Mouse (Mus musculus): ENCODE data around the gene Krtap4-2. TPM values are rescaled to one million over a fixed set of nuclear protein-coding genes. Genes with fewer than 3 reads are reported as not detected.
"Not testable (repeated sequence)": the region's sequence is repeated elsewhere in the genome, so short reads cannot be mapped to it uniquely, and the experiment has no call there.

Krtap4-2 gene
- polyA plus RNA-seq, 1 experiment from 2014 or later: not detected

GRCm38 (mm10) chr11:99609126-99609525, 25.8 kb downstream of the Krtap4-2 start:
- Histone ChIP-seq H3K27ac (ENCODE audit: low read length) (no peak overlapping the region), H3K4me3 (replicated peaks; ENCODE audit: low read length) (no peak overlapping the region), H3K36me3 (ENCODE audit: control insufficient read depth, insufficient read depth) (no peaks in the 10 kb centered on the region), H3K9ac (replicated peaks; ENCODE audit: low read depth, low read length) (no peak overlapping the region), H3K4me1 (replicated peaks; ENCODE audit: control insufficient read depth, insufficient read depth, low read length) (no peaks in the 10 kb centered on the region), H3K27me3 (replicated peaks; ENCODE audit: control insufficient read depth, insufficient read depth, low read length) (no peaks in the 10 kb centered on the region), H3K4me2 (ENCODE audit: low read length) (no peak overlapping the region), H3K9me3 (ENCODE audit: control insufficient read depth, low read length) (no peaks in the 10 kb centered on the region)
- ATAC-seq: no peak
- WGBS: 48% methylated on average over 1 of the region's 1 CpGs

- not testable (repeated sequence) for H3K4me3 ChIP-seq (replicated peaks; ENCODE audit: low read length); H3K36me3 ChIP-seq (ENCODE audit: control insufficient read depth, insufficient read depth); H3K9me3 ChIP-seq (ENCODE audit: control insufficient read depth, low read length); H3K27ac ChIP-seq (ENCODE audit: low read length); H3K9ac ChIP-seq (replicated peaks; ENCODE audit: low read depth, low read length); ATAC-seq; H3K4me1 ChIP-seq (replicated peaks; ENCODE audit: control insufficient read depth, insufficient read depth, low read length); H3K4me2 ChIP-seq (ENCODE audit: low read length); H3K27me3 ChIP-seq (replicated peaks; ENCODE audit: control insufficient read depth, insufficient read depth, low read length)
- 76% methylated on average over 1 of the region's 1 CpGs for WGBS
These were observed 31.7 kb downstream of the Krtap4-2 start, which contains the start of gene Gm11938 for GRCm38 (mm10) chr11:99603208-99603607. Gm11938 (minus strand) TSS chr11:99603308.

GRCm38 (mm10) chr11:99597742-99598141, 37.1 kb downstream of the Krtap4-2 start, which contains the start of gene Krtap9-3:
Krtap9-3 (minus strand) TSS chr11:99598105.
- WGBS: 79% methylated on average over 6 of the region's 6 CpGs
- H3K27me3 ChIP-seq (replicated peaks; ENCODE audit: control insufficient read depth, insufficient read depth, low read length); H3K4me3 ChIP-seq (replicated peaks; ENCODE audit: low read length); H3K27ac ChIP-seq (ENCODE audit: low read length); H3K4me1 ChIP-seq (replicated peaks; ENCODE audit: control insufficient read depth, insufficient read depth, low read length); H3K9ac ChIP-seq (replicated peaks; ENCODE audit: low read depth, low read length); H3K36me3 ChIP-seq (ENCODE audit: control insufficient read depth, insufficient read depth); H3K9me3 ChIP-seq (ENCODE audit: control insufficient read depth, low read length); H3K4me2 ChIP-seq (ENCODE audit: low read length); ATAC-seq: not testable (repeated sequence)

GRCm38 (mm10) chr11:99590981-99591380, 43.9 kb downstream of the Krtap4-2 start, which contains the start of gene Krtap1-3:
Krtap1-3 (minus strand) TSS chr11:99591339.
- H3K4me3 ChIP-seq (replicated peaks; ENCODE audit: low read length): no peak within 1 kb of the TSS
- H3K36me3 ChIP-seq (ENCODE audit: control insufficient read depth, insufficient read depth): no peaks in the 10 kb centered on the region
- H3K27ac ChIP-seq (ENCODE audit: low read length): no peak within 1 kb of the TSS
- ATAC-seq: no peak
- H3K27me3 ChIP-seq (replicated peaks; ENCODE audit: control insufficient read depth, insufficient read depth, low read length): no peaks in the 10 kb centered on the region
- no peaks in the 10 kb centered on the region for H3K9me3 ChIP-seq (ENCODE audit: control insufficient read depth, low read length)
- H3K9ac ChIP-seq (replicated peaks; ENCODE audit: low read depth, low read length): no peak within 1 kb of the TSS
- no peaks in the 10 kb centered on the region for H3K4me1 ChIP-seq (replicated peaks; ENCODE audit: control insufficient read depth, insufficient read depth, low read length)
- 87% methylated on average over 6 of the region's 6 CpGs for WGBS
- no peak within 1 kb of the TSS for H3K4me2 ChIP-seq (ENCODE audit: low read length)

GRCm38 (mm10) chr11:99585096-99585495, 49.8 kb downstream of the Krtap4-2 start:
- H3K36me3 ChIP-seq (ENCODE audit: control insufficient read depth, insufficient read depth): no peaks in the 10 kb centered on the region
- H3K9ac ChIP-seq (replicated peaks; ENCODE audit: low read depth, low read length): no peak overlapping the region
- H3K4me3 ChIP-seq (replicated peaks; ENCODE audit: low read length): no peak overlapping the region
- H3K9me3 ChIP-seq (ENCODE audit: control insufficient read depth, low read length): no peaks in the 10 kb centered on the region
- WGBS: 76% methylated on average over 7 of the region's 7 CpGs
- no peak overlapping the region for H3K27ac ChIP-seq (ENCODE audit: low read length)
- H3K27me3 ChIP-seq (replicated peaks; ENCODE audit: control insufficient read depth, insufficient read depth, low read length): no peaks in the 10 kb centered on the region
- no peak overlapping the region for H3K4me2 ChIP-seq (ENCODE audit: low read length)
- no peaks in the 10 kb centered on the region for H3K4me1 ChIP-seq (replicated peaks; ENCODE audit: control insufficient read depth, insufficient read depth, low read length)
- no peak for ATAC-seq

Other genes with a start within 250 kb of the Krtap4-2 start
- 24.1 and 25.3 TPM in 2 replicates for gene Krt10, start 245.7 kb downstream of the Krtap4-2 start, polyA plus RNA-seq (2015; fragmentation: Nextera tagmentation; extraction: Ambion mirVana)
- gene Krt12, start 212.8 kb downstream of the Krtap4-2 start, polyA plus RNA-seq (2015; fragmentation: Nextera tagmentation; extraction: Ambion mirVana): 0.18 and 0.24 TPM in 2 replicates
- gene Krt20, start 196.9 kb downstream of the Krtap4-2 start, polyA plus RNA-seq (2015; fragmentation: Nextera tagmentation; extraction: Ambion mirVana): not detected in 2 replicates
- gene Krt23, start 141.9 kb downstream of the Krtap4-2 start, polyA plus RNA-seq (2015; fragmentation: Nextera tagmentation; extraction: Ambion mirVana): 0.15 TPM in 1 of 2 replicates, not detected in the other
- not detected in 2 replicates for gene Krt39, start 113.7 kb downstream of the Krtap4-2 start, polyA plus RNA-seq (2015; fragmentation: Nextera tagmentation; extraction: Ambion mirVana)
- not detected in 2 replicates for gene Krt40, start 91.9 kb downstream of the Krtap4-2 start, polyA plus RNA-seq (2015; fragmentation: Nextera tagmentation; extraction: Ambion mirVana)
- gene Krtap3-3, start 84.2 kb downstream of the Krtap4-2 start, polyA plus RNA-seq (2015; fragmentation: Nextera tagmentation; extraction: Ambion mirVana): not detected in 2 replicates
- not detected in 2 replicates for gene Krtap3-2, start 78.2 kb downstream of the Krtap4-2 start, polyA plus RNA-seq (2015; fragmentation: Nextera tagmentation; extraction: Ambion mirVana)
- gene Gm11939, start 75.6 kb downstream of the Krtap4-2 start, polyA plus RNA-seq (2015; fragmentation: Nextera tagmentation; extraction: Ambion mirVana): not detected in 2 replicates
- gene Krtap3-1, start 68.5 kb downstream of the Krtap4-2 start, polyA plus RNA-seq (2015; fragmentation: Nextera tagmentation; extraction: Ambion mirVana): not detected in 2 replicates
- gene Krtap1-5, start 54.1 kb downstream of the Krtap4-2 start, polyA plus RNA-seq (2015; fragmentation: Nextera tagmentation; extraction: Ambion mirVana): not detected in 2 replicates
- gene Krtap1-4, start 51.4 kb downstream of the Krtap4-2 start, polyA plus RNA-seq (2015; fragmentation: Nextera tagmentation; extraction: Ambion mirVana): not detected in 2 replicates
- not detected in 2 replicates for gene Krtap1-3, start 43.7 kb downstream of the Krtap4-2 start, polyA plus RNA-seq (2015; fragmentation: Nextera tagmentation; extraction: Ambion mirVana)
- not detected in 2 replicates for gene Krtap9-3, start 37.0 kb downstream of the Krtap4-2 start, polyA plus RNA-seq (2015; fragmentation: Nextera tagmentation; extraction: Ambion mirVana)
- not detected in 2 replicates for gene Gm11938, start 31.8 kb downstream of the Krtap4-2 start, polyA plus RNA-seq (2015; fragmentation: Nextera tagmentation; extraction: Ambion mirVana)
- not detected in 2 replicates for gene Gm11937, start 24.9 kb downstream of the Krtap4-2 start, polyA plus RNA-seq (2015; fragmentation: Nextera tagmentation; extraction: Ambion mirVana)
- not detected in 2 replicates for gene Krtap2-4, start 20.2 kb downstream of the Krtap4-2 start, polyA plus RNA-seq (2015; fragmentation: Nextera tagmentation; extraction: Ambion mirVana)
- not detected in 2 replicates for gene Gm11562, start 14.6 kb downstream of the Krtap4-2 start, polyA plus RNA-seq (2015; fragmentation: Nextera tagmentation; extraction: Ambion mirVana)
- gene Krtap4-1, start 6.8 kb downstream of the Krtap4-2 start, polyA plus RNA-seq (2015; fragmentation: Nextera tagmentation; extraction: Ambion mirVana): not detected in 2 replicates
- gene Krtap4-7, start 9.0 kb upstream of the Krtap4-2 start, polyA plus RNA-seq (2015; fragmentation: Nextera tagmentation; extraction: Ambion mirVana): not detected in 2 replicates
- gene Gm11555, start 15.2 kb upstream of the Krtap4-2 start, polyA plus RNA-seq (2015; fragmentation: Nextera tagmentation; extraction: Ambion mirVana): not detected in 2 replicates
- gene Gm11563, start 23.9 kb upstream of the Krtap4-2 start, polyA plus RNA-seq (2015; fragmentation: Nextera tagmentation; extraction: Ambion mirVana): not detected in 2 replicates
- gene Krtap4-6, start 30.9 kb upstream of the Krtap4-2 start, polyA plus RNA-seq (2015; fragmentation: Nextera tagmentation; extraction: Ambion mirVana): not detected in 2 replicates
- not detected in 2 replicates for gene Gm14190, start 55.7 kb upstream of the Krtap4-2 start, polyA plus RNA-seq (2015; fragmentation: Nextera tagmentation; extraction: Ambion mirVana)
- gene Gm14180, start 99.2 kb upstream of the Krtap4-2 start, polyA plus RNA-seq (2015; fragmentation: Nextera tagmentation; extraction: Ambion mirVana): not detected in 2 replicates
- gene Gm11595, start 137.8 kb upstream of the Krtap4-2 start, polyA plus RNA-seq (2015; fragmentation: Nextera tagmentation; extraction: Ambion mirVana): not detected in 2 replicates
- not detected in 2 replicates for gene Krtap4-8, start 145.6 kb upstream of the Krtap4-2 start, polyA plus RNA-seq (2015; fragmentation: Nextera tagmentation; extraction: Ambion mirVana)
- not detected in 2 replicates for gene Krtap4-9, start 150.1 kb upstream of the Krtap4-2 start, polyA plus RNA-seq (2015; fragmentation: Nextera tagmentation; extraction: Ambion mirVana)
- not detected in 2 replicates for gene Gm11596, start 158.4 kb upstream of the Krtap4-2 start, polyA plus RNA-seq (2015; fragmentation: Nextera tagmentation; extraction: Ambion mirVana)
- not detected in 2 replicates for gene Gm11569, start 163.8 kb upstream of the Krtap4-2 start, polyA plus RNA-seq (2015; fragmentation: Nextera tagmentation; extraction: Ambion mirVana)
- not detected in 2 replicates for gene Gm11554, start 169.4 kb upstream of the Krtap4-2 start, polyA plus RNA-seq (2015; fragmentation: Nextera tagmentation; extraction: Ambion mirVana)
- not detected in 2 replicates for gene Krtap4-13, start 174.8 kb upstream of the Krtap4-2 start, polyA plus RNA-seq (2015; fragmentation: Nextera tagmentation; extraction: Ambion mirVana)
- gene Gm11564, start 180.6 kb upstream of the Krtap4-2 start, polyA plus RNA-seq (2015; fragmentation: Nextera tagmentation; extraction: Ambion mirVana): not detected in 2 replicates
- not detected in 2 replicates for gene 2300003K06Rik, start 203.0 kb upstream of the Krtap4-2 start, polyA plus RNA-seq (2015; fragmentation: Nextera tagmentation; extraction: Ambion mirVana)
- gene Krtap4-16, start 216.5 kb upstream of the Krtap4-2 start, polyA plus RNA-seq (2015; fragmentation: Nextera tagmentation; extraction: Ambion mirVana): not detected in 2 replicates
- gene Gm11568, start 222.8 kb upstream of the Krtap4-2 start, polyA plus RNA-seq (2015; fragmentation: Nextera tagmentation; extraction: Ambion mirVana): not detected in 2 replicates
- gene Gm11559, start 229.4 kb upstream of the Krtap4-2 start, polyA plus RNA-seq (2015; fragmentation: Nextera tagmentation; extraction: Ambion mirVana): not detected in 2 replicates
- gene Krtap9-1, start 238.3 kb upstream of the Krtap4-2 start, polyA plus RNA-seq (2015; fragmentation: Nextera tagmentation; extraction: Ambion mirVana): not detected in 2 replicates
- gene Gm11567, start 244.1 kb upstream of the Krtap4-2 start, polyA plus RNA-seq (2015; fragmentation: Nextera tagmentation; extraction: Ambion mirVana): not detected in 2 replicates